Mouse (Mus musculus) cerebellum, adult 8-10 months (tissue): Measurements from ENCODE around the gene Pias1.
"Not testable (repeated sequence)": the region's sequence is repeated elsewhere in the genome, so short reads cannot be mapped to it uniquely, and the experiment has no call there.

Source experiments
- DNase-seq: peaks from one replicate; pipeline ENCODE4 v3.0.0; 2022

The Pias1 gene

DNA sequence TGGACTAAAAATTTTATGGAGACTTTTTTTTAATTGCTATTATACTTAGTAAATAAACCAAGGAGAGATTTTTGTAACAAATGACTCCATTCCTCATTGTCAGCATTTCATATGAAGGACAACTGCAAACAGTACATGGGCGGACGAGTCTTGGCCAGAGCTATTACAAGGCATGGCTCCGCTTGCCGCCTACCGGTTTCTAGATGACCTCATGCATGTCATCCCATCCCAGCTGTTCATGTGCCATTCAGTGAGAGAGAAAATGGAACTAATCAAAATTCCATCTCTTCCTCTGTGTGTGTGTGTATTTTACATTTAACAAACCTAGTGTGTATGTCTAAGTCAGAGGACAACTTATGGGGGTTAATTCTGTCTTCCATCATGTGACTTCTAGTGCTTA is 51.9 kb downstream of the Pias1 start:
- no peak for DNase-seq

DNA sequence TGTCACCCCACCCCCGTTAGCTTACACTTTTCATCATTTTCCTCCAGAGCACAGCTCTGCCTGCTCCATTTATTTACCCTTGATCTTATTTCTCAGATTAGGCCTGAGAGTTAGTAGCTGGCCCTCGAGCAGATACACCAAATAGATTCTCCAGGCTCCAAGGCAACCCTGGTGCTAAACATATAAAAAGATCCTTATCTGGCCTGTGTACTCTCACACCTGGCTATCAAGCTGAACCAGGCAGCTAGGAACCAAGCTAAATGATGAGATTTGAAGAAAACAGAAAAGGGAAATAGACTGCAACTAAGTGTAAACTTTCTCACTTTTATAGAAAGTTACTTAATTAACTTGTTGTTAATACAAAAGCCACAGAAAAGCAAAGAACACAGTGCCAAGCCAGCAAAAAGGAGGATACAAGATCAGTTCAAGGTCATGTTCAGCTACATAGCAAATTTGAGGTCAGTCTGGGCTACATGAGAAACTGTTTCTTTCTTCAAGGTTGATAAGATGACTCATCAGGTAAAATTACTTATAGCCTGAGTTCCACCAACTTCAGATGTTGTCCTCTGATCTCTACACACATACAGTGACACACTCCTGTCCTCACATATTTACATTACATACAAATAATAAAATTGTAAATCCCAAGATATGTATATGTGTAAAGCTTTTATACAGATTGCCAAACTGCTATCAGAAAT is 52.9 kb downstream of the Pias1 start:
- no peak for DNase-seq

DNA sequence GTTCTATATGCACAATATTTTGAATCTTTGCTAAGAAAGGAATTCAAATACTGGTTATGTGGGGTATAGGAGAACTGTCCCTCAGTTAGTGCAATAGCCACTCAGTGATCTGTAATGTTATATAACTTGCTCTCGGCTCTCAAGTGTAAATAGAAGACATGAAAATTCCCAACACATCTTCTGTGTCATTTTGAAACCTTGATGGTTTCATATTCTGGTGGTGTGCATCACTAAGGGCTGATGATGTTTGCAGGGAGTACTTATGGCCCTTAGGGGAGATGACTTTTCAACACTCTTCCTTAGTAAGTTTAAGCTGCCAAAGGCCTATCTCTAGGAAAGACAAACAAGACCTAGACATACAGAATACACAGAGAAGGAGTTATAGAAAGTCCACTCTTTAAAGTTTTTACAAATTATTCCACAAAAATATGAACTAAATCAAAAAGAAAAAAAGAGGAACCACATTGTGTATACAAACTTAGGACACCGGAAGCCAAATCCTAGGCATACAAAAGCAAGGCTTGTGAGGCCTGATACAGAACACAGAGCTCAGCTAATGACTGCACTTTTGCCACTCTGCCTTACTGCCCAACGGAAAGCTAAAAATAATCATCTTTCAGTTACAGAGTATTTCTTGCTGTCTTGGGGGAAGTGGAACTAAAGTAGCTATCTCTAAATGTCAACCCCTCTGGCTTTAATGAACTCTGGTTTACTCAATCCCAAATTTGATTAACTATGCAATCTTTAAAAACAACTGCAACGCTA is 55.0 kb downstream of the Pias1 start:
- no peak for DNase-seq

DNA sequence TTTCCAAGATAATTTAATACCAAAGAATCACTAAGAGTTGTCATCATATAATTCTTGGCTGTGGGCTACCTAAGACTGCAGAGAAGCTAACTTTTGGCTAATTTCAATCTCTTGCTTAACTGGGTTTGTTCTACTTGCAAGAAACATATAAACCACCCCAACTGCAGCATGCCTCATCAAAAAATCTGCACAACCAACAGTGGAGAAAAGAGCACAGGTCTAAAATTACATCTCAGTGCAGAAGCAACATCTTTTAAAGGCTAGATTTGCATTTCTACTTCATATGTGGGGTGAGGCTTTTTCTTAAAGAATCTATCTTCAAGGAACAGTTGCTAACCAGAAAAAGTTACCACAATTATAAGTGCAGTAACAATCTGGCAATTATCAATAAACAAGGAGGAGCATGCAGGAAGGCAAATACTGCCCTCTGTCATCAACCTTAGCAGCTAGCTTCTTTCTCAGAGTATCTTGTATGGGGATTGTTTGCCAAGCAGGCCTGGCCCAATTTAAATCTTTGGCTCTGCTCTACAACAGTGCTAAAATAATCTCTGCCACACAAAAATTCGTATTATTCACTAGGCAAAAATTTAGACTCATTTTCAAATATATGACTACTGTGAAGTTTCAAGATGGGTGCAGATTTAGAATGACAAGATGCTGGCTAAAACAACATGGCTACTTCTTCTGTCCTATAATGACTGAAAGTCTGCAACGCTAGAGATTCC is 62.7 kb downstream of the Pias1 start:
- DNase-seq: no peak

DNA sequence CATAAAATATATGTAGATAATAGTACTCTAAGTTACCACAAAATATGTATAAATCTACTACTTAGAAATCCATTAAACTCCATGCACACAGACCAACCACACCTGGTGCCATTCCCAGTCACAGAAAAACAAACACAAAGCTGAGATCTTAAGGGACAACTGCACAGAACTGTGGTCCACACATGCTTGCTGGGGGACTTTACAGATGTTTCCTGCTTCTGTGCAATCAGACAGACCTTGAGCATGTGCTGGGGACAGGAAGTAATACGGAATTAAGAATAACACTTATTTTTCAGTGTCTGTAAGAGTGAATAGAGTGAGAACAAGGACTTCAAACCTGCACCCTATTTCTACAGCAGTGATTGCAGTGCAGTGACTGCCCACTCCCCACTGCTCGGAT is 66.8 kb downstream of the Pias1 start:
- DNase-seq: no peak

DNA sequence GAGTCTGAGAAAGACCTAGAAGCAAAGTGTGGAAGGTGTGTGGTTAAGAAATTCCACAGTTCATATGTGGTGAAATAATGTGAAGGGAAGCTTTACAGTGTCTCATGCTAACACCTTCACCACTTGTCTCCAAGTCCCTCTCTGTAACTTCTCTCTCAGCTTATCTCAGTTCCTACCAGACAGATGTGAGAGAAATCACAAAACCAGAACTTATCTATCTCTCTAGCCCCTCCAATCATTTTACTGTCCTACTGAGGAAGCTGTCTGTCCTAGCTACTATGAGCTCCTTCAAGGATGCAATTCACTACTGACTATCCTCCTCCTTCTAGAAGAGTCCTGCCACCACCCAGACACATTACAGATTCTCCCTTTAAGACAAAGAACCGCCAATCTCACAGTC is 70.7 kb downstream of the Pias1 start:
- no peak for DNase-seq

DNA sequence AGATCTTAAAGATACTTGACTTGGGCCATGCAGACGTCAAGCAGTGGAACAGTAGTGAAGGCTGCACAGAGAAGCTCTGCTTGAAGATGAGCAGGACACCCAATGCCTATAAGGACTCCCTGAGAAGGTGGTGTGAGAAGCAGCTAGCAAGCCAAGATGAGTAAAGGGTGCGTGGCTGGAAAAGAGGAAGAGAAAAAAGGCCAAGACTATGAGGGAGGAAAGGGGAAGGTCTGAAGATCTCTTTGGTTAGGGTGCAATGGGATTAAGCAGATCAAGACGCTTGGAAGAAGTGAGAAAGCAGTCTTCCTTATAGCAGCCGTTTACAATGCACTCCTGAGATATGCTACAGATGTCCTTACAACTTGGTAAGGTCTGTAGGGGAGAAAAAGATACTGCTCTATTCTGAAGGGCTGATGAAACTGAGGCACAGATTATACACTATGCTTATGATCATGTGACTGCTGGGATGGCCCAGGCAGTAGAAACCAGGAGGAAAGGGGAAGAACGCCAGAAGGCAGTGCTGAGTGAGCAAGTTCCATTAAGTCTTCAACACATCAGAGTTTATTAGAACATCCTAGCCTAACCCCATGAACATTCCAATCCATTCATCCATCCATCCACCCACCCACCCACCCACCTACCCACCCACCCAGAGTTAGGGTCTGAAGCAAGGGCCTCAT is 74.2 kb downstream of the Pias1 start:
- no peak for DNase-seq

DNA sequence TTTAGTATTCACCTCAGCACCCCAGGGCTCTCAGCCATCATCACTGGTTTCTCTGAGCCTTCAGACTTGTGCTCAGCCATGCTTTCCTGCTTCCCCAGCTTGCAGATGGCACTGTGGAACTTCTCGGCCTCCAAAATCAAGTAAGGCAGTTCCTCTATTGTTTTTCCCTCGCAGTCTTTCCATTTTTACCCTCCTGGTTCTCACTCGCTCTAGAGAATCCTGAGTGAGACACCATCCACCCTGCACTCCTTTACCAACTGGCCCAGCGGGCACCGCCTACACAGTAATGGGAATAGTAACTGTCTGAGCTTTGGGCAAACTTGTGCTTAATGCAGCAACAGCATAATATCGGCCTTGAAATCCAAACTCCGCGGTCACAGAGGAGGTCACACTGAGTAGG is 82.7 kb downstream of the Pias1 start:
- DNase-seq: no peak

DNA sequence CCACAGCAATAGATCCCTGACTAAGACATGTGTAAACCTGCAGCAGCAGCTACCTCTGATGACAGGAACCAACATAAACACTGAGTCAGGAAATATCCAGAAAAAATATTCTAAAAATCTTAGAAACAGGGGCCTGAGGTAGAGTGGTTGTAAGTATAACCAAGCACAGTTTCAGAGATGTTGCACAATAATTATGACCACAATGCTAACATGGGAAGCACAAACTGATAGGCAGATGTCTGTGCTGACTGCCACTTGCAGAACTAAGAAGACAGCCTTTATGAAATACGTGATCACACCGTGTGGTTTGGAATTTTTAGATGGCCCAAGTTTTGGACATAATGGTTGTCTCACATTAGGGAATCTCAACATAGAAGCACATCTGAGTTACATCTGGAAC is 83.9 kb downstream of the Pias1 start:
- DNase-seq: no peak

DNA sequence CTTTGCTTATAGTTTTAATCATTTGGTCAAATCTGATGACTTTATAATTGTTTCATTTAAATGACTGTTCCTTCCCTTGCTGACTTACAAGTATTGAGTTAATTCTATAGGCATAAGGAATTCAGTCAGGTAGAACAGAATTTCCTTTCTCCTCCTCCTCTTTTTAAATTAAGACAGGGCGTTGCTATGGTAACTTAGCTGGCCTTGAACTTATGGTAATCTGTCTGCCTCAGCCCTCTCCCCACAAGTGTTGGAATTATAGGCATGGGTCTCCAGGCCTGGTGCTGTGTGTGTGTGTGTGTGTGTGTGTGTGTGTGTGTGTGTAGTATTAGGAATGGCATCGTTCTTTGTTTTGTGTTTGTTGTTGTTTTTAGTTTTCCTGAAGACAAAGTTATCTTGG is 86.0 kb downstream of the Pias1 start:
- no peak for DNase-seq

DNA sequence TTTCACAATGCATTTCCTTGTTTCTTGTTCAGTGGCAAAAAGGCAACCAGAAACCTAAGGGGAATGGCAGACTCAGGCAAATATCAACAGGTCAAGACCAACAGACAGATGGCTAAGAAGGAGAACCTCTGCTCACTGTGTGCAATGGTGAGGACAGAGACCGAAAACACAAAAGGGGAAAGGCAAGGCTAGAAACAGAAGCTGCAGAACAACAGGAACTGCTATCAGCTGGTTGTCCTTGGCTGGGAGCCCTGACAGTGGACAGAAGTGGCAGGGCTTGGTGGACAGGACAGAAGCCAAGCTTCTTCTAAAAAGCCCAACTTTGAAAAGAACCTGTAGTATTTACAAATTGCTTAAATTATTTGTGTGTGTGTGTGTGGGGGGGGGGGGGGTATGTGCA is 93.2 kb downstream of the Pias1 start:
- no peak for DNase-seq

DNA sequence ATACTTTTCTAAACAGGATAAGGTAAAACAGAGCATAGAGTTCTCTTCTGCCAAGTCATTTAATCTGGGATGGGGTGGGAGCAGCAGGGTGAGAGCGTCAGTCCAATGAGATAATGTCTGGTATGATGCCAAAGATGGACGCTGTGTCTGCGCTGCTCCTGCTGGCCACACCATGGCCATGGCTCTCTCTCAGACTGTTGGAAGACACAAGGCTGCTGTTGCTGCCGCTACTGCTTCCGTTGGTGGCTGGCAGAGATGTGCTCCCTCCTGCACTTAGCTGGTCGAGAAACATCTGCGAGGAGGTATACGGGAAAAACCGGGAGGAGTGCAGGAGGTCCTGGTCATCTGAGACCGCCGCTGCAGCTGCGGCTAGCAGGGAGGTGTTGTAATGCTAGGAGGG is 105.9 kb downstream of the Pias1 start:
- DNase-seq: peak; percentile 27

DNA sequence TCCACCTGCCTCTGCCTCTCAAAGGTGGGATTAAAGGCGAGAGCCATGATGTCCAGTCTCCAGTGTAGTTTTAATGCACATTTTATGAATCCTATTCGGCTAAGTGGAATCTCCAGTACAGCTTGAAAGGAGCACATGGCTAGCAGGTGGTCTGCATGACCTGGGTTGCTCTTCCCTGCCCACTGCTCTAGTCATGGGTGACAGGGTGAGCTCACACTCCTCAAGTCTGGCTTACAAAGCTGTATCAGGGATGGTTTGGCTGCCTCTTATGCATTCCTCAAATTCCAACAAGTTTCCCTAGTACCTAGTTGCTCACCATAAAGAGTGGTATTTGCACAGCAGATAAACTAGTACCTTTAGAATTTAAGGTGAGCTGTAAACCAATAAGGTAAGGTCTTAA is 109.9 kb downstream of the Pias1 start:
- DNase-seq: no peak

DNA sequence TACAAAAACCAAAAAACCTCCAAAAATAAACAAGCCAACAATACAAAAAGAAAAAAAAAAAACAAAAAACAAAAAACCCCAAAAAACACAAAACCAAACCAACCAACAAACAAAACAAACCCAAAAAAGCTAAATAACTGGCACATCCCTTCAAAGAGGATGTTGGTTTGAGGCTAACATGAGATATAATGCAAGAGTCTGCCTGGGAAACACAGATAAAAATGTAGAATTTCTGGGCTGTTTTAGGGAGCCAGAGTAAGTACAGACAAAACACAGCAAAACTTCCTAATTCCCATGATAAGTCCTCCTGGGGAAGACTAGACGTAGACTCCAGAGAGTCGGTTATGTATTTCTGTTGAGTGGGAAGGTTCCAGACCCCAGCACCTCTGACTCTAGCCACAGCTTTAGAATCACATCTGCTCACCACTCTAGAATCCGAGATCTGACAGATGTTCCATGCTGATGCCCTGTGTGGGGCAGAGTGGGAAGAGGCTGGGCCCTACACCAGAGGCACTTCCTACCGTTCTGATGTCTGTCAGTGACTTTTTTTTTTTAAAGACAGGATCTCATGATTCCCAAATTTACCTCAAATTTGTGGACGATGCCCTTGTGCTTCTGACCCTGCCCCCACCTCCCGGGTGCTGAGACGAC is 110.6 kb downstream of the Pias1 start:
- DNase-seq: no peak

DNA sequence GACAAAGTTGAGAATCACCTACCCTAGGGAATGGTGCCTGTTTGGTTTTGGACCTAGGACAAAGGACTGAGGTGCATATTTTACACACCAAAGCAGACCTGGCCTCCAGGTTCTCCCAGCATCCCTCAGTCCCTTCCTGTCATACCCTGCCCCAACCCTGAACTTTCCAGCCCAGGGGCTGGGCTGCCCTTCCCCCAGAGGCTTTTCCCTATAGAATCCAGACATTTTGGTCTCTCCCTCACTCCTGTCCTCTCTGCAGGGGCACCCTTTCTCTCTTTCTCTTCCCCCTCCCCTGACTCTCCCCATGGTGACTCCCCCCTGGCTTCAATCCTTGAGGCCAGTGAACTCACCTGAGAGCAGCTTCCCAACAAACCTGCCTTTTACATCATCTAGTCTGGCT is 117.0 kb downstream of the Pias1 start:
- no peak for DNase-seq

DNA sequence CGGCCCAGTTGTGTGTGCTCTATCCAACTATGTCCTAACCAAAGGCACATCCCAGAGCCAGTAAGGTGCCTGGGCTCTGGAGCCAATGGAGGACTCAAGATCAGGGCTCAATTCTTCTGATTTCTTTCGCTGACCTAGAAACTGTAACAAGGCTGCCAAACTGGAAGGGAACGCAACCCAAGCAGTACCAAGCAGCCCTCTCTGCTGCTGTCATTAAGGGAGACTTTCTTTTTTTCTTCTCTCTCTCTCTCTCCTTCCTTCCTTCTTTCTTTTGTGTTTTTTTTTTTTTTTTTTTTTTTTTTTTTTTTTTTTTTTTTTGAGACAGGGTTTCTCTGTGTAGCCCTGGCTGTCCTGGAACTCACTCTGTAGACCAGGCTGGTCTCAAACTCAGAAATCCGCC is 118.5 kb downstream of the Pias1 start:
- DNase-seq: not testable (repeated sequence)

DNA sequence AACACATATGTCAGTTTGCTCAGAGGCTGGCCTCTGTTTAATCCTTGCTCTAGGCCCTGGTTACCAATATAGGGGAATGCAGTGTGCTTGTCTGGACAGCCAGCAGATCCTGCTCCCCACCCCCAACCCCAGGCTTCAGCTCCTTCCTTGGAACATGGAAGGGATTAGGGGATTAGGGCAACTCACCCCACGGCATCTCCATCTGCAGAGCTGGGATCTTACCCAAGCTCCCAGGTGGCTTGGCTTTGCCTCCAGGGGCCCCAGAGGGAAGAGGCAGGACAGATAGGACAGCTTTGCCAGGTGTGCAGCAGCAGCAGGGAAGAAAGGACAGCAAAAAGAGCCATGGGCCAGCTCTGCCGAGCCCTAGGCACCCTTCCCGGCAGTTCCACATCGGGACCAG is 126.9 kb downstream of the Pias1 start:
- DNase-seq: no peak

DNA sequence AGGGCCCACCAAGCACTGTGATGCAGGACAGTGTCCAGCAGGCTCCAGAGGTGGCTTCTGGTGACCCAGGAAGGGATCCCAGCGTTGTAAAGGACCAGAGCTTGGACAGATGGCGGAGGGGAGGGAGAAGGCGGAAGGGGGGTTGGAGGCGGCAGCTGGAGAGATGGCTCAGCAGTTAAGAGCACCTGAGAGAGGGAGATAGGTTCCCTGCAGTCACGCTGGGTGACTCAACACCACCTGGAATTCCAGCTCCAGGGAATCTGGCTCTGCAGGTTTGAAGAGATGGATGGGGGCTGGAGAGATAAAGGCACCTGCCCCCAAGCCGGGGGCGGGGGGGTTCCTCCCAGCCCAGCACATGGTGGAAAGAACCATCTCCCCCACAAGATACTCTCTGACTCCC is 127.6 kb downstream of the Pias1 start:
- not testable (repeated sequence) for DNase-seq

DNA sequence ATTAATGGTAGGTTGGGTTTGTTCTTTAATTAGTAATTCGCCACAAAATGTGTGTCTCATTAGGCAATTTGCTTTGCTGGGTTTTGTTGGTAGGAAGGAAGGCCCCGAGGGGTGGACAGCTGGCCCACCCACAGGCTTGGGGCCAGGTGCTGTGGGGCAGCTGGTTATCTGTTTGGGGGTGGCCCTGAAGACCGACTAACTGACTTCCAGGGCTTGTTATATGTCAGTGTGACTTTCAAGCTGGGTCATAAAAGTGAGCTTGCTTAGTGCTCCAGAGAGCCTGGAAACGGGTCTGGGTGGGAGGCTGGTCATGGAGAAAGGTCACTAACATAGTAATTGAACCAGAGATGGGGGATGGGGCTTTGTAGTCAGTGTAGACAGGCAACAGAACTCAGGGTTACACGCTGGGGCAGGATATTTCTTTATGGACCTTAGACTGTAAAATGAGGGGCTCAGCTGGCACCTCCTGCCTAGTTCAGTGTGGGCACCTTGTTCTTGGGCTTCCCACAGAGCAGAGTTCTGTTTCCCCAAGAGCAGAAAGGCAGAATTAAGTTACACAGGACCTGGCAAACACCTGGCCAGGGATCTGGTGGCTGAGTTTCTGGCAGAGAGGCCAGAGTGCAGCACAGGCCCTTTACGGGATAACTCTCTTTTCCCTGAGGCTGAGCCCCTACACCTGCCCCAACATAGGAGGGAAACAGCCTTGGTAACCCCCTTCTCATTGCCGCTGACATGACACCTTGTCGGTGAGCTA is 129.3 kb downstream of the Pias1 start:
- no peak for DNase-seq

DNA sequence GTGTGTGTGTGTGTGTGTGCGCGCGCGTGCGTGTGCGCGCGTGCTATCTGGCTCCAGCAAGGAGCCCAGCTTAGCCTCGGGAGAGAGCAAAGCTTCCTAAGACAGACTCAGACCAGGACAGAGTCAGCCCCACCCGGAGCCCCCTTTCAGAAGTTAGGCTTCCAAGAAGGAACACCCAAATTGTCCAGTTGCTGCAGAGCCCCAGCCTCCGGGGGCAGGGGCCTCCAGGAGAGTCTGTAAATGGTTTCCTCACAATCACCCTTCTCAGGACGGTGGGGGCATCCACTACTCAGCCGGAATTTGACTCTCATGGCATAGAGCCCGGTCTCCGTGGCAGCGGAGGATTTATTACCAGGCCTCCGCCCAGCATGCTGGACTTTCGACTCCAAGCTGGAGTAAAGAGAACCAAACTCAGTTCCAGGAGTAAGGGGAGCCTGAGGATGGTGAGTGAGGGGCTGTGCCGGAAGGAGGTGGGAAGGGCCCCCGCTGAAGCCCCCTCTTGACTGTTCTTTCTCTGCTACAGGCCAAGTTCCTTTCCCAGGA is 129.9 kb downstream of the Pias1 start, which contains the start of gene Calml4:
Calml4 (plus strand) TSS at position 362 of the 543 bp plus-strand sequence.
- DNase-seq: no peak

DNA sequence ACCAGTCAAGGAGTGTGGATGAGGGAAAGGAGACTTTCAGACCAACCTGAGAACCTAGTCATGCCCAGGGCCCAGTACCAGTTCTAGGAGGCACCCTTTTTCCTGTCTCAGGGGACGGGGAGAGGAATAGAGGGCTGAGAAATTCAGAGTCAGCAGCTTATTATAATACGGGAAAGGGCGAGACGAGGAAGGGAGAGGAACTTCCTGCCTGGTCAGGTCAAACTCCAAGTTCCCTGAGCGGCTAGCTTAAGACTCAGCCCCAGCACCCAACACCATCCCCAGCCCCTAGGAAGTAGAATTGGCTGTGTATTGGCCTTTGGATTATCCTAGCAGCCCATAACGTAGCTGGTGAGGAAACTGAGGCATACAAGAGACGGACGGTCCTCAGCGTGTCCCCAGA is 130.5 kb downstream of the Pias1 start:
- no peak for DNase-seq

DNA sequence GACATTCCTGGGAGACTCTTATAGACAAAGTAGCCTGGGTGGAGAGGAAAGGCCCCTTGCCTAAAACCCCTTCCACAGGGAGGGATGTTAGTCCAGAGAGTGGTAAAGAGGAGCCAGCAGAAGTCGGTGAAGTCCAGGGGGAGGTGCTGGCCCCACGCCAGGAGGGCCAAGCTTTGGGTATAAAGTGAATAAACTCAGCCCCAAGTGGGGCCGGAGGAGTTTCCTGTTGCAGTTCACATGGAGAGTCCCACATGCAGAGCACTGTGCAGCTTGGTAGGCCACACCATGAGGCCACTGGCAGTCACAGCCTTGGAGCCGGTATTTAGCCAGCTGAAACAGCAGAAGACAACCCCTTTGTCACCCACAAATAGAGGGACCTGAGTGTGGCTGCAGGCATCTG is 133.2 kb downstream of the Pias1 start:
- no peak for DNase-seq
